Mouse (Mus musculus): ENCODE data around the gene Zp3. TPM values are rescaled to one million over a fixed set of nuclear protein-coding genes. Genes with fewer than 3 reads are reported as not detected.

Gene Zp3
- not detected in 2 replicates for polyA plus RNA-seq (2014; fragmentation: Nextera tagmentation; extraction: Ambion mirVana)

GRCm38 (mm10) chr5:135979904-135980303, at the start of gene Zp3:
Gene Zp3, plus strand, starts transcription at chr5:135980099.
- H3K9ac ChIP-seq (ENCODE audit: low read depth, low read length) = no peak within 1 kb of the TSS
- WGBS = 70% methylated on average over 8 of the region's 8 CpGs
- H3K9me3 ChIP-seq (ENCODE audit: control insufficient read depth, low read length) = no peaks in the 10 kb centered on the region
- DNase-seq (ENCODE audit: low spot score) (no peak), ATAC-seq (ENCODE audit: low FRiP score) (no peak)
- no peaks in the 10 kb centered on the region for H3K27me3 ChIP-seq (ENCODE audit: control insufficient read depth, insufficient read depth, low read length)
- no peak within 1 kb of the TSS for H3K27ac ChIP-seq (ENCODE audit: low read depth, low read length)
- H3K36me3 ChIP-seq (ENCODE audit: control insufficient read depth, insufficient read depth, low read length) = no peaks in the 10 kb centered on the region
- no peak within 1 kb of the TSS for H3K4me3 ChIP-seq (ENCODE audit: low read depth, low read length)
- no peak within 1 kb of the TSS for H3K4me2 ChIP-seq (replicated peaks; ENCODE audit: low read depth, low read length)
- no peaks in the 10 kb centered on the region for H3K4me1 ChIP-seq (replicated peaks; ENCODE audit: control insufficient read depth, insufficient read depth, low read length)

GRCm38 (mm10) chr5:135931526-135931925, 48.4 kb upstream of the Zp3 start:
- H3K9me3 ChIP-seq (ENCODE audit: control insufficient read depth, low read length) = no peaks in the 10 kb centered on the region
- H3K27ac ChIP-seq (ENCODE audit: low read depth, low read length) = no peak overlapping the region
- H3K4me3 ChIP-seq (ENCODE audit: low read depth, low read length) = no peak overlapping the region
- H3K36me3 ChIP-seq (ENCODE audit: control insufficient read depth, insufficient read depth, low read length) = peaks cover 12% of the 10 kb centered on the region
- no peak overlapping the region for H3K4me2 ChIP-seq (replicated peaks; ENCODE audit: low read depth, low read length)
- WGBS = 97% methylated on average over 9 of the region's 9 CpGs
- no peaks in the 10 kb centered on the region for H3K27me3 ChIP-seq (ENCODE audit: control insufficient read depth, insufficient read depth, low read length)
- DNase-seq (ENCODE audit: low spot score) = no peak
- ATAC-seq (ENCODE audit: low FRiP score) = no peak
- no peak overlapping the region for H3K9ac ChIP-seq (ENCODE audit: low read depth, low read length)
- H3K4me1 ChIP-seq (replicated peaks; ENCODE audit: control insufficient read depth, insufficient read depth, low read length) = peaks cover 2% of the 10 kb centered on the region; the same call in 1 of the 2 replicates

- no peak for ATAC-seq (ENCODE audit: low FRiP score)
- Histone ChIP-seq H3K27me3 (ENCODE audit: control insufficient read depth, insufficient read depth, low read length) (no peaks in the 10 kb centered on the region), H3K4me3 (ENCODE audit: low read depth, low read length) (peak overlapping the region; percentile 98), H3K4me1 (replicated peaks; ENCODE audit: control insufficient read depth, insufficient read depth, low read length) (peaks cover 2% of the 10 kb centered on the region; the same call in 1 of the 2 replicates), H3K4me2 (replicated peaks; ENCODE audit: low read depth, low read length) (peak overlapping the region; percentile 17; the same call in 1 of the 2 replicates), H3K9ac (ENCODE audit: low read depth, low read length) (no peak overlapping the region), H3K36me3 (ENCODE audit: control insufficient read depth, insufficient read depth, low read length) (peaks cover 6% of the 10 kb centered on the region), H3K27ac (ENCODE audit: low read depth, low read length) (no peak overlapping the region), H3K9me3 (ENCODE audit: control insufficient read depth, low read length) (no peaks in the 10 kb centered on the region)
- WGBS = 90% methylated on average over 2 of the region's 2 CpGs
- peak; percentile 28 for DNase-seq (ENCODE audit: low spot score)
Observed at GRCm38 (mm10) chr5:135932359-135932758, 47.5 kb upstream of the Zp3 start.

GRCm38 (mm10) chr5:135933222-135933899, 46.5 kb upstream of the Zp3 start:
- Histone ChIP-seq H3K4me2 (replicated peaks; ENCODE audit: low read depth, low read length) (peak overlapping the region; percentile 57), H3K27me3 (ENCODE audit: control insufficient read depth, insufficient read depth, low read length) (no peaks in the 10 kb centered on the region), H3K36me3 (ENCODE audit: control insufficient read depth, insufficient read depth, low read length) (0 out of 2 replicates have a peak, but pooled peaks cover 5% of the 10 kb centered on the region), H3K4me3 (ENCODE audit: low read depth, low read length) (peak overlapping the region; percentile 98), H3K4me1 (replicated peaks; ENCODE audit: control insufficient read depth, insufficient read depth, low read length) (peaks cover 2% of the 10 kb centered on the region; the same call in 1 of the 2 replicates), H3K9ac (ENCODE audit: low read depth, low read length) (peak overlapping the region; percentile 96), H3K9me3 (ENCODE audit: control insufficient read depth, low read length) (no peaks in the 10 kb centered on the region), H3K27ac (ENCODE audit: low read depth, low read length) (peak overlapping the region; percentile 93)
- no peak for ATAC-seq (ENCODE audit: low FRiP score)
- 16% methylated on average over 12 of the region's 12 CpGs for WGBS
- DNase-seq (ENCODE audit: low spot score) = peak; percentile 31

- Histone ChIP-seq H3K4me3 (ENCODE audit: low read depth, low read length) (peak overlapping the region; percentile 98), H3K9me3 (ENCODE audit: control insufficient read depth, low read length) (no peaks in the 10 kb centered on the region), H3K36me3 (ENCODE audit: control insufficient read depth, insufficient read depth, low read length) (0 out of 2 replicates have a peak, but pooled peaks cover 5% of the 10 kb centered on the region), H3K9ac (ENCODE audit: low read depth, low read length) (peak overlapping the region; percentile 96), H3K4me2 (replicated peaks; ENCODE audit: low read depth, low read length) (peak overlapping the region; percentile 57), H3K27me3 (ENCODE audit: control insufficient read depth, insufficient read depth, low read length) (no peaks in the 10 kb centered on the region), H3K4me1 (replicated peaks; ENCODE audit: control insufficient read depth, insufficient read depth, low read length) (peaks cover 2% of the 10 kb centered on the region; the same call in 1 of the 2 replicates), H3K27ac (ENCODE audit: low read depth, low read length) (peak overlapping the region; percentile 93)
- peak; percentile 77 for ATAC-seq (ENCODE audit: low FRiP score)
- WGBS = under 1% methylated on average over 33 of the region's 35 CpGs
- DNase-seq (ENCODE audit: low spot score) = peak; percentile 84
Observed at GRCm38 (mm10) chr5:135933900-135934441, 45.9 kb upstream of the Zp3 start.

GRCm38 (mm10) chr5:135934481-135935175, 45.3 kb upstream of the Zp3 start, which contains the start of gene Ywhag:
Gene Ywhag, minus strand, starts transcription at chr5:135934616.
- Histone ChIP-seq H3K4me1 (replicated peaks; ENCODE audit: control insufficient read depth, insufficient read depth, low read length) (peaks cover 2% of the 10 kb centered on the region; the same call in 1 of the 2 replicates), H3K27ac (ENCODE audit: low read depth, low read length) (peak within 1 kb of the TSS; percentile 93), H3K4me3 (ENCODE audit: low read depth, low read length) (peak within 1 kb of the TSS; percentile 98), H3K4me2 (replicated peaks; ENCODE audit: low read depth, low read length) (peak within 1 kb of the TSS; percentile 57), H3K9me3 (ENCODE audit: control insufficient read depth, low read length) (no peaks in the 10 kb centered on the region), H3K9ac (ENCODE audit: low read depth, low read length) (peak within 1 kb of the TSS; percentile 96), H3K27me3 (ENCODE audit: control insufficient read depth, insufficient read depth, low read length) (no peaks in the 10 kb centered on the region), H3K36me3 (ENCODE audit: control insufficient read depth, insufficient read depth, low read length) (0 out of 2 replicates have a peak, but pooled peaks cover 4% of the 10 kb centered on the region)
- 0% methylated on average over 47 of the region's 48 CpGs for WGBS
- ATAC-seq (ENCODE audit: low FRiP score) (peak; percentile 96), DNase-seq (ENCODE audit: low spot score) (peak; percentile 98)

GRCm38 (mm10) chr5:135935176-135935523, 44.7 kb upstream of the Zp3 start:
- 0 out of 2 replicates have a peak, but pooled peaks cover 3% of the 10 kb centered on the region for H3K36me3 ChIP-seq (ENCODE audit: control insufficient read depth, insufficient read depth, low read length)
- H3K9me3 ChIP-seq (ENCODE audit: control insufficient read depth, low read length) = no peaks in the 10 kb centered on the region
- peak overlapping the region; percentile 98; the same call in 1 of the 2 replicates for H3K4me3 ChIP-seq (ENCODE audit: low read depth, low read length)
- H3K27me3 ChIP-seq (ENCODE audit: control insufficient read depth, insufficient read depth, low read length) = no peaks in the 10 kb centered on the region
- H3K4me2 ChIP-seq (replicated peaks; ENCODE audit: low read depth, low read length) = peak overlapping the region; percentile 9
- ATAC-seq (ENCODE audit: low FRiP score) (peak; percentile 55; the same call in 1 of the 2 replicates), DNase-seq (ENCODE audit: low spot score) (no peak)
- H3K4me1 ChIP-seq (replicated peaks; ENCODE audit: control insufficient read depth, insufficient read depth, low read length) = peaks cover 2% of the 10 kb centered on the region; the same call in 1 of the 2 replicates
- peak overlapping the region; percentile 93 for H3K27ac ChIP-seq (ENCODE audit: low read depth, low read length)
- no peak overlapping the region for H3K9ac ChIP-seq (ENCODE audit: low read depth, low read length)
- 55% methylated on average over 7 of the region's 7 CpGs for WGBS

- peak overlapping the region; percentile 93; the same call in 1 of the 2 replicates for H3K27ac ChIP-seq (ENCODE audit: low read depth, low read length)
- no peak overlapping the region for H3K4me2 ChIP-seq (replicated peaks; ENCODE audit: low read depth, low read length)
- H3K27me3 ChIP-seq (ENCODE audit: control insufficient read depth, insufficient read depth, low read length) = no peaks in the 10 kb centered on the region
- DNase-seq (ENCODE audit: low spot score) = no peak
- H3K4me3 ChIP-seq (ENCODE audit: low read depth, low read length) = no peak overlapping the region
- ATAC-seq (ENCODE audit: low FRiP score) = no peak
- H3K9me3 ChIP-seq (ENCODE audit: control insufficient read depth, low read length) = no peaks in the 10 kb centered on the region
- no peak overlapping the region for H3K9ac ChIP-seq (ENCODE audit: low read depth, low read length)
- WGBS = 83% methylated on average over 6 of the region's 6 CpGs
- H3K36me3 ChIP-seq (ENCODE audit: control insufficient read depth, insufficient read depth, low read length) = no peaks in the 10 kb centered on the region
- peaks cover 2% of the 10 kb centered on the region; the same call in 1 of the 2 replicates for H3K4me1 ChIP-seq (replicated peaks; ENCODE audit: control insufficient read depth, insufficient read depth, low read length)
Observed at GRCm38 (mm10) chr5:135935641-135936190, 44.2 kb upstream of the Zp3 start.

All from hindbrain, embryonic 11.5 days (tissue).